Mouse (Mus musculus): Measurements from ENCODE around the gene Ctla2b.
"Not testable (repeated sequence)": the region's sequence is repeated elsewhere in the genome, so short reads cannot be mapped to it uniquely, and the experiment has no call there.

Gene Ctla2b

GRCm38 (mm10) chr13:60897328-60897727 lies at the start of gene Ctla2b:
TSS of gene Ctla2b (minus strand) at chr13:60897447.
- DNase-seq (ENCODE audit: low spot score) = no peak

GRCm38 (mm10) chr13:60941884-60942283 lies 44.6 kb upstream of the Ctla2b start, which contains the start of gene Tpbpa:
TSS of gene Tpbpa (minus strand) at chr13:60941984.
- DNase-seq (ENCODE audit: low spot score) = not testable (repeated sequence)

- DNase-seq (ENCODE audit: low spot score) = no peak
Measured at GRCm38 (mm10) chr13:60936500-60936901, 39.3 kb upstream of the Ctla2b start, which contains the start of the genes Gm49391 and Ctla2a. TSS of gene Gm49391 (minus strand) at chr13:60936571. TSS of gene Ctla2a (minus strand) at chr13:60936625.

- DNase-seq (ENCODE audit: low spot score) = not testable (repeated sequence)
Measured at GRCm38 (mm10) chr13:60935490-60935889, 38.2 kb upstream of the Ctla2b start, which contains the start of gene Gm49393. TSS of gene Gm49393 (minus strand) at chr13:60935590.

GRCm38 (mm10) chr13:60904780-60905179 lies 7.5 kb upstream of the Ctla2b start, which contains the start of gene Tpbpb:
TSS of gene Tpbpb (minus strand) at chr13:60904880.
- DNase-seq (ENCODE audit: low spot score) = not testable (repeated sequence)

GRCm38 (mm10) chr13:60896794-60897193 lies 453 bp downstream of the Ctla2b start, which contains the start of gene Gm49392:
TSS of gene Gm49392 (minus strand) at chr13:60896894.
- not testable (repeated sequence) for DNase-seq (ENCODE audit: low spot score)

- no peak for DNase-seq (ENCODE audit: low spot score)
Measured at GRCm38 (mm10) chr13:60895406-60896160, 1.7 kb downstream of the Ctla2b start.

GRCm38 (mm10) chr13:60892301-60892700 lies 4.9 kb downstream of the Ctla2b start:
- DNase-seq (ENCODE audit: low spot score) = no peak

- DNase-seq (ENCODE audit: low spot score) = no peak
Measured at GRCm38 (mm10) chr13:60864281-60864680, 33.0 kb downstream of the Ctla2b start, which contains the start of gene 4930486L24Rik. TSS of gene 4930486L24Rik (minus strand) at chr13:60864475.

- no peak for DNase-seq (ENCODE audit: low spot score)
Measured at GRCm38 (mm10) chr13:60848241-60849120, 48.8 kb downstream of the Ctla2b start.
